Mouse (Mus musculus) liver, adult 2 months (tissue): Measurements from ENCODE around the gene Glod4.

Experiments used
- CTCF ChIP-seq: fragments of 200-500 bp; IDR thresholded peaks from 2 replicates; pipeline ENCODE4 v1.5.1; 2011; ENCODE audit warnings: low read depth, low read length, control low read depth
- POLR2A ChIP-seq: fragments of 200-500 bp; IDR thresholded peaks from 2 replicates; pipeline ENCODE4 v1.6.1; 2011; ENCODE audit warnings: low read length, control low read depth; ENCODE audit not compliant: insufficient read depth; ENCODE audit errors: extremely low read depth

- TF ChIP-seq CTCF (no peak), POLR2A (no peak)
Measured at GRCm38 (mm10) chr11:76183745-76184144, 59.8 kb downstream of the Glod4 start.
